Mouse (Mus musculus): ENCODE measurements around the gene Dusp15. TPM values are rescaled to one million over a fixed set of nuclear protein-coding genes. Genes with fewer than 3 reads are reported as not detected.

Dusp15 gene
- total and polyA plus RNA-seq, 2 experiments, result not detected

DNA sequence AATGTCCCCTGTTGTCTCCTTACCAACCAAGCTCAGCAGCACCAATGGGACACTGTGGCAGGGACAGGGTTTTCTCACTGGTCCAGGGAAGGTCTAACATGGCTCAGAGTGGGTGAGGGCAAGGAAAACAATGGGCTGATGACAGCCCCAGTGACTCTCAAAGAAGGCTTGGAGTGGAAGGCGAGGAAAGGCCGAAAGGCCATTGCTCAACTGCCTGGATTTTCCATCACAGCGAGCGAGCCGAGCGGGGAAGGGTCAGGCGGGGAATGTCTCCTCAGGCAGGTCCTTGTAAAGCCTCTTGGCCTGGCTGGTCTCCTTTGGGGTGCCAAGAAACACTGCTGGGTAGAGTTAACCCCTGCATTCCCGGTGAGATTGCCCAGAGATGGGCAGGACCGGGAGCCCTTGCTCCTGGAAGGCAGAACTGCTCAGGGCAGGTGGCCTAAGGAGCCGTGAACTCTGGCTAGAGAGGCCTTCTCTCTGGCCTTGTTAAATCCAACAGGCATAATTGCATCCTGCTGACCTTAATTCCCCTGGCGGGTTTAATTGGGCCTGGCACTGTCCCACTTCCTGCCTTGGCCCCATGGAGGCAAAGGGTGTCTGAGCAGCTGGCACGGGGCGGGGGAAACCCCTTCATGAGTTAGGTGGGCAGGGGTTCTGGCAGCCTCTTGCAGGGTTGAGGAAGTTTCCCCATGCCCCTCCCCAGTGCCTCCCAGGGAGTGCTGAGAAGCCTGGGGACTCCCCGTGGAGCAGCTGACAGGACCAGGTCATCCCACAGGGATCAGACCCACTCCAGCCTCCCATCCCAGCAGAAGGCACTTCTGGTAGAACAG lies 44.2 kb downstream of the Dusp15 start:
- Histone ChIP-seq H3K36me3 (ENCODE audit: control insufficient read depth, insufficient read depth, low read length) (no peaks in the 10 kb centered on the region), H3K27me3 (ENCODE audit: control insufficient read depth, insufficient read depth, low read length) (no peaks in the 10 kb centered on the region), H3K27ac (replicated peaks; ENCODE audit: insufficient read depth, low read depth, low read length) (no peak overlapping the region), H3K79me2 (ENCODE audit: control insufficient read depth, insufficient read depth, low read length) (no peaks in the 10 kb centered on the region), H3K4me1 (ENCODE audit: control insufficient read depth, insufficient read depth, low read length) (no peaks in the 10 kb centered on the region), H3K9ac (ENCODE audit: low read depth, low read length) (no peak overlapping the region), H3K4me3 (ENCODE audit: insufficient read depth, low read depth, low read length) (no peak overlapping the region)
- no peak for DNase-seq (ENCODE audit: extremely low read depth, low read depth, low spot score)
- WGBS, result 73% methylated on average over 14 of the region's 14 CpGs
- TF ChIP-seq POLR2A (IDR thresholded peaks at IDR 0.05; ENCODE audit: extremely low read depth, insufficient read depth, low read length), result no peak
- no peak for TF ChIP-seq CTCF (IDR thresholded peaks at IDR 0.05; ENCODE audit: low read depth, low read length)

DNA sequence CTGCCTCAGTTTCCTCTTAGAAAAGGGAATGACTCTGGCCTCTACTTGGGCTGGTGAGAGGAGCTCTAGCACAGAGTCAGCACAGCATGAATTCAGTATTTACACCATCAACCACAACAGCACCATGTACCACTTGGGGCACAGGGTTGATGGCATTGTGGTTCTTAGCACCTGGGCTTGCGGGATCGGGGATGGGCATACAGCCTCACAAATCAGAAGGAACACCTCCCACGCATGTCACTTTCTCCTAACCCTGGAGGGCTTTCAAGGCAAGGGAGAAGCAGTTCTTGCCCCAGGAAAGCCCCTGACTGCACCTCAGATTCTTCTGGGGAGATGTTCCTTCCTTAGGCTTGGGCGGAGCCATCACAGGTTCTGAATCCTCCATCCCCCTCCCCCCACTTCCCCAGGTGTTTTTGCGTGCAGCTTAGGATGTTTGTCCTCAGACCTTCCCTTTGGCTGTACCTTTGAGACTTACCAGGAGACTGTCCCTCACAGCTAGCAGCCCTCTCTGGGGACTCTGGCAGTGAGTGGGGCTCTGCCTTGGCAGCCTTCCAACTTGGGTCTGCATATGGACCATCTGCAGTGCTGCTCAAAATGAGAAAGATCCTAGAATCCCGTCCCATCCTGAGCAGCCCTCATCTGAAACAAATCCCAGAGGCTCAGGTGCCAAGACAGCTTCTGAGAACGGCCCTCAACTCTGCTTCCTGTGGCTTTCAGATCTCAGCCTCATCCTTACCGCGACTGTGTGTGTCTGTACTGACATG lies 45.0 kb downstream of the Dusp15 start:
- Histone ChIP-seq H3K27me3 (ENCODE audit: control insufficient read depth, insufficient read depth, low read length) (no peaks in the 10 kb centered on the region), H3K4me1 (ENCODE audit: control insufficient read depth, insufficient read depth, low read length) (no peaks in the 10 kb centered on the region), H3K4me3 (ENCODE audit: insufficient read depth, low read depth, low read length) (no peak overlapping the region), H3K9ac (ENCODE audit: low read depth, low read length) (no peak overlapping the region), H3K79me2 (ENCODE audit: control insufficient read depth, insufficient read depth, low read length) (no peaks in the 10 kb centered on the region), H3K27ac (replicated peaks; ENCODE audit: insufficient read depth, low read depth, low read length) (no peak overlapping the region), H3K36me3 (ENCODE audit: control insufficient read depth, insufficient read depth, low read length) (no peaks in the 10 kb centered on the region)
- WGBS, result 66% methylated on average over 9 of the region's 9 CpGs
- DNase-seq (ENCODE audit: extremely low read depth, low read depth, low spot score), result no peak
- no peak for TF ChIP-seq CTCF (IDR thresholded peaks at IDR 0.05; ENCODE audit: low read depth, low read length)
- no peak for TF ChIP-seq POLR2A (IDR thresholded peaks at IDR 0.05; ENCODE audit: extremely low read depth, insufficient read depth, low read length)

- 63% methylated on average over 11 of the region's 11 CpGs for WGBS
- TF ChIP-seq POLR2A (IDR thresholded peaks at IDR 0.05; ENCODE audit: extremely low read depth, insufficient read depth, low read length) (no peak), CTCF (IDR thresholded peaks at IDR 0.05; ENCODE audit: low read depth, low read length) (no peak)
- Histone ChIP-seq H3K36me3 (ENCODE audit: control insufficient read depth, insufficient read depth, low read length) (no peaks in the 10 kb centered on the region), H3K27me3 (ENCODE audit: control insufficient read depth, insufficient read depth, low read length) (no peaks in the 10 kb centered on the region), H3K79me2 (ENCODE audit: control insufficient read depth, insufficient read depth, low read length) (no peaks in the 10 kb centered on the region), H3K4me3 (ENCODE audit: insufficient read depth, low read depth, low read length) (no peak overlapping the region), H3K27ac (replicated peaks; ENCODE audit: insufficient read depth, low read depth, low read length) (no peak overlapping the region), H3K9ac (ENCODE audit: low read depth, low read length) (no peak overlapping the region), H3K4me1 (ENCODE audit: control insufficient read depth, insufficient read depth, low read length) (no peaks in the 10 kb centered on the region)
- no peak for DNase-seq (ENCODE audit: extremely low read depth, low read depth, low spot score)
Observed at GRCm38 (mm10) chr2:152905036-152905829, 46.3 kb downstream of the Dusp15 start.

DNA sequence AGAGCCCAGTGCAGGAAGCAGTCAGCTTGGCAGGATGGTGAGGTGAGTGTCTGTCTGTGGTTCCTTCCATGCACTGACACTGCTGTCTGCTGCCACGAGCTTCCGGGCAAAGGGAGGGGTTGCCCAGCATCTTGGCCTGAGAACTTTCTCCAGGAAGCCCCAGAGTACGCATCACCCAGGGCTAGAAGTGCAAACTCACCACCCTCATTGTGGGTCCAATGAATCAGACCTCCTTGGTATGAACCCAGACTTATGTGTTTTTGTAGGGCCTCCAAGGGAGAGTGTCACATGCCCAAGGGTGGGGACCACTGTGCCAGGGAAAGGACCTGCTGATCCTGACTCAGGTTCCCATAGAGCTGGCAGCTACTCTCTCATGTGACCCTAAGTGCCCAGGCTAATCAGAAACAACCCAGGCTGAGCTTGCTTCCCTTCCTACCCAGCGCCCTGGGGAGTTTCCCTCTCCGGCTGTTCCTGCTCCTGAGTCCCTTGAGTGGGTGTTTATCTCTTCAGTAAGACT lies 47.3 kb downstream of the Dusp15 start:
- no peaks in the 10 kb centered on the region for H3K36me3 ChIP-seq (ENCODE audit: control insufficient read depth, insufficient read depth, low read length)
- H3K27ac ChIP-seq (replicated peaks; ENCODE audit: insufficient read depth, low read depth, low read length), result no peak overlapping the region
- H3K4me3 ChIP-seq (ENCODE audit: insufficient read depth, low read depth, low read length), result no peak overlapping the region
- no peaks in the 10 kb centered on the region for H3K79me2 ChIP-seq (ENCODE audit: control insufficient read depth, insufficient read depth, low read length)
- TF ChIP-seq POLR2A (IDR thresholded peaks at IDR 0.05; ENCODE audit: extremely low read depth, insufficient read depth, low read length), result no peak
- no peak for TF ChIP-seq CTCF (IDR thresholded peaks at IDR 0.05; ENCODE audit: low read depth, low read length)
- no peaks in the 10 kb centered on the region for H3K27me3 ChIP-seq (ENCODE audit: control insufficient read depth, insufficient read depth, low read length)
- 67% methylated on average over 5 of the region's 5 CpGs for WGBS
- no peak for DNase-seq (ENCODE audit: extremely low read depth, low read depth, low spot score)
- no peaks in the 10 kb centered on the region for H3K4me1 ChIP-seq (ENCODE audit: control insufficient read depth, insufficient read depth, low read length)
- no peak overlapping the region for H3K9ac ChIP-seq (ENCODE audit: low read depth, low read length)

GRCm38 (mm10) chr2:152903586-152903985 lies 47.9 kb downstream of the Dusp15 start:
- H3K36me3 ChIP-seq (ENCODE audit: control insufficient read depth, insufficient read depth, low read length), result no peaks in the 10 kb centered on the region
- no peak for DNase-seq (ENCODE audit: extremely low read depth, low read depth, low spot score)
- no peaks in the 10 kb centered on the region for H3K79me2 ChIP-seq (ENCODE audit: control insufficient read depth, insufficient read depth, low read length)
- no peak overlapping the region for H3K9ac ChIP-seq (ENCODE audit: low read depth, low read length)
- 83% methylated on average over 4 of the region's 4 CpGs for WGBS
- H3K4me1 ChIP-seq (ENCODE audit: control insufficient read depth, insufficient read depth, low read length), result no peaks in the 10 kb centered on the region
- H3K27ac ChIP-seq (replicated peaks; ENCODE audit: insufficient read depth, low read depth, low read length), result no peak overlapping the region
- no peaks in the 10 kb centered on the region for H3K27me3 ChIP-seq (ENCODE audit: control insufficient read depth, insufficient read depth, low read length)
- TF ChIP-seq CTCF (IDR thresholded peaks at IDR 0.05; ENCODE audit: low read depth, low read length) (no peak), POLR2A (IDR thresholded peaks at IDR 0.05; ENCODE audit: extremely low read depth, insufficient read depth, low read length) (no peak)
- H3K4me3 ChIP-seq (ENCODE audit: insufficient read depth, low read depth, low read length), result no peak overlapping the region
